ENCODE assay signal across 43 mouse cellular contexts in the genomic region with DNA sequence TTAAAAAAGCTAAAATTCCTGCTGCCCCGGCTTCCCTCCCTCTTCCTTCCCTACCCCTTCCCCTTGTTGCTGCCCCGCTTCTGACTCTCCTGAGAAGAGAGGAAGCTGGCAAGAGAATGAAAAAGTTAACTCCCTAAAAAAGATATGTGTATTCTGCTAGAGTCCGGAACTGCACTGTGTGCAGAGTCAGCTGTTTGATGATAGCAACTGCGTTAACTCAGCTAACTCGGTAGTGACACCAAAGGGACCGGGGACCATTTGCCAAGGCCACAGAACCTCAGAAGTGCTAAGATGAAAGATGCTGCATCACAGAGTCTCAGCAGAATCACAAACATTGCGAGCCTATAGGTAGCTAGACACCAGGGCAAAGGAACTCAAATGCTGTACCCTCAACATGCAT. TPM values are rescaled to one million over a fixed set of nuclear protein-coding genes. Genes with fewer than 3 reads are reported as not detected.
"Had no signal": no experiment of that assay in that cellular context is flagged by ENCODE, and none has a peak within 500 bp of the region (broad histone marks: within the 10 kb centered on the region; RNA-seq: fewer than 3 reads in every experiment).

No protein-coding gene starts in this region.

- H3K27me3 ChIP-seq: heart, embryonic 12.5 days; heart, embryonic 13.5 days; heart, embryonic 15.5 days; hindbrain, embryonic 12.5 days; hindbrain, embryonic 13.5 days; hindbrain, embryonic 15.5 days; kidney, embryonic 15.5 days had no signal

- ATAC-seq: hindbrain, embryonic 16.5 days; hindbrain, postnatal 0 days; inflammation-experienced regulatory T-cells, adult 6 months; intestine, embryonic 16.5 days had no signal

- H3K9ac ChIP-seq: heart, embryonic 12.5 days; heart, embryonic 13.5 days; heart, embryonic 15.5 days; hindbrain, embryonic 12.5 days; hindbrain, embryonic 14.5 days; hindbrain, embryonic 15.5 days; kidney, embryonic 15.5 days had no signal

- DNase-seq: heart, postnatal 10 days; heart, postnatal 14 days; heart, postnatal 36 days; heart, postnatal 4 days; kidney, adult 11 months; kidney, adult 18-20 months; kidney, adult 2 months; kidney, adult 8-10 months; kidney, adult 9 months; kidney, postnatal 10 days; kidney, postnatal 25 days; kidney, postnatal 36 days; kidney, postnatal 4 days; layer of hippocampus, adult 9-11 months; layer of hippocampus, postnatal 36 days had no signal

- H3K4me3 ChIP-seq: heart, embryonic 10.5 days; heart, embryonic 12.5 days; heart, embryonic 13.5 days; heart, embryonic 15.5 days; hindbrain, embryonic 10.5 days; hindbrain, embryonic 12.5 days; hindbrain, embryonic 13.5 days; hindbrain, embryonic 15.5 days; kidney, embryonic 15.5 days; layer of hippocampus, adult 2 months; left cerebral cortex, adult 2 months had no signal

- H3K4me2 ChIP-seq: heart, embryonic 12.5 days; heart, embryonic 13.5 days; heart, embryonic 15.5 days; hindbrain, embryonic 12.5 days; hindbrain, embryonic 14.5 days; hindbrain, embryonic 15.5 days had no signal

- H3K27ac ChIP-seq: heart, embryonic 10.5 days; heart, embryonic 13.5 days; heart, embryonic 15.5 days; hindbrain, embryonic 12.5 days; hindbrain, embryonic 14.5 days; hindbrain, embryonic 15.5 days; hindbrain, postnatal 0 days; kidney, embryonic 15.5 days; kidney, postnatal 0 days; layer of hippocampus, adult 2 months; left cerebral cortex, adult 2 months had no signal

- H3K9me3 ChIP-seq: heart, embryonic 10.5 days; heart, embryonic 12.5 days; heart, embryonic 13.5 days; heart, embryonic 15.5 days; hindbrain, embryonic 10.5 days; hindbrain, embryonic 12.5 days; hindbrain, embryonic 13.5 days; hindbrain, embryonic 15.5 days; kidney, embryonic 15.5 days had no signal

- H3K36me3 ChIP-seq: heart, embryonic 10.5 days; heart, embryonic 12.5 days; heart, embryonic 13.5 days; heart, embryonic 15.5 days; hindbrain, embryonic 15.5 days; kidney, embryonic 15.5 days had no signal

RNA-seq across cellular contexts. Expression of a gene that starts 30.0 kb away (rescaled TPM):
- polyA plus RNA-seq: heart, postnatal 0 days had no signal

RNA-seq across cellular contexts. Expression of a gene that starts 31.4 kb away (rescaled TPM):
- total RNA-seq: hematopoietic stem cell, adult 5-6 weeks had no signal
- polyA plus RNA-seq: inflammation-experienced regulatory T-cells, adult 6 months had no signal

RNA-seq across cellular contexts. Expression of a gene that starts 35.7 kb away (rescaled TPM):
- total RNA-seq: heart, adult 8-10 months; heart, postnatal 10 days; heart, postnatal 14 days; heart, postnatal 25 days; heart, postnatal 36 days; heart, postnatal 4 days; hematopoietic stem cell, adult 5-6 weeks had no signal
- polyA plus RNA-seq: heart, embryonic 10.5 days; heart, embryonic 12.5 days; heart, embryonic 13.5 days; heart, embryonic 14.5 days; heart, embryonic 15.5 days; heart, embryonic 16.5 days; heart, postnatal 0 days; hindbrain, embryonic 10.5 days; hindbrain, embryonic 11.5 days; hindbrain, embryonic 12.5 days; hindbrain, embryonic 14.5 days; inflammation-experienced regulatory T-cells, adult 6 months; intestine, embryonic 14.5 days; intestine, embryonic 16.5 days; kidney, adult 2 months; kidney, embryonic 14.5 days; kidney, embryonic 15.5 days; kidney, embryonic 16.5 days; kidney, postnatal 0 days; large intestine, adult 2 months had no signal
